Mouse (Mus musculus) activated CD4-positive, CD25-positive, alpha-beta regulatory T cell, adult 4 months (primary cell): ENCODE data around the gene Mlf2. TPM values are rescaled to one million over a fixed set of nuclear protein-coding genes. Genes with fewer than 3 reads are reported as not detected.

Experiments
- ATAC-seq: one replicate; pipeline ENCODE4 v1.8.0; 2017
- polyA plus RNA-seq, 2 experiments: library from polyadenylated mRNA; unstranded; fragments of 100-300 nt; shearing (Covaris generic); gene quantifications; one replicate each; pipeline ENCODE4 v1.2.1; 2017

Gene Mlf2
- polyA plus RNA-seq, 2 experiments from 2014 or later = 46.7 to 70.4 TPM

- ATAC-seq = no peak
Observed at GRCm38 (mm10) chr6:124934670-124935069, 3.5 kb downstream of the Mlf2 start.

GRCm38 (mm10) chr6:124936681-124937080 is 5.5 kb downstream of the Mlf2 start:
- no peak for ATAC-seq

GRCm38 (mm10) chr6:124937493-124937892 is 6.3 kb downstream of the Mlf2 start:
- no peak for ATAC-seq

- ATAC-seq = no peak
Observed at GRCm38 (mm10) chr6:124938554-124938953, 7.4 kb downstream of the Mlf2 start.

GRCm38 (mm10) chr6:124941679-124942078 is 10.5 kb downstream of the Mlf2 start:
- ATAC-seq = no peak

- no peak for ATAC-seq
Observed at GRCm38 (mm10) chr6:124943526-124943925, 12.3 kb downstream of the Mlf2 start.

GRCm38 (mm10) chr6:124953991-124954715 is 23.0 kb downstream of the Mlf2 start:
- no peak for ATAC-seq

GRCm38 (mm10) chr6:124955212-124955611 is 24.0 kb downstream of the Mlf2 start:
- ATAC-seq = no peak

GRCm38 (mm10) chr6:124958127-124958526 is 26.9 kb downstream of the Mlf2 start:
- no peak for ATAC-seq

- ATAC-seq = no peak
Observed at GRCm38 (mm10) chr6:124959960-124960359, 28.8 kb downstream of the Mlf2 start.

GRCm38 (mm10) chr6:124961021-124961420 is 29.8 kb downstream of the Mlf2 start:
- no peak for ATAC-seq

GRCm38 (mm10) chr6:124964638-124965037 is 33.5 kb downstream of the Mlf2 start:
- no peak for ATAC-seq

GRCm38 (mm10) chr6:124965088-124965719 is 34.0 kb downstream of the Mlf2 start, which contains the start of gene Cops7a:
Gene Cops7a, minus strand, starts transcription at chr6:124965538.
- peak; percentile 88 for ATAC-seq

- ATAC-seq = peak; percentile 24
Observed at GRCm38 (mm10) chr6:124965747-124966146, 34.6 kb downstream of the Mlf2 start.

- ATAC-seq = no peak
Observed at GRCm38 (mm10) chr6:124966466-124967118, 35.4 kb downstream of the Mlf2 start.

GRCm38 (mm10) chr6:124967766-124968165 is 36.6 kb downstream of the Mlf2 start:
- no peak for ATAC-seq

Other genes starting within 250 kb of the Mlf2 start
- 100 to 1,000 TPM; 401 to 440 TPM for gene Emg1, start 219.2 kb upstream of the Mlf2 start, polyA plus RNA-seq
- 10 to 100 TPM; 72.2 to 87.3 TPM for gene Phb2, start 219.1 kb upstream of the Mlf2 start, polyA plus RNA-seq
- gene Ptpn6, start 192.7 kb upstream of the Mlf2 start, polyA plus RNA-seq = 100 to 1,000 TPM; 138 to 144 TPM
- gene Grcc10, start 190.0 kb upstream of the Mlf2 start, polyA plus RNA-seq = 100 to 1,000 TPM; 529 to 630 TPM
- not detected for gene Gm45234, start 175.4 kb upstream of the Mlf2 start, polyA plus RNA-seq
- gene Atn1, start 174.9 kb upstream of the Mlf2 start, polyA plus RNA-seq = 1 to 10 TPM; 3.3 to 5.7 TPM
- gene Eno2, start 161.7 kb upstream of the Mlf2 start, polyA plus RNA-seq = 1 to 10 TPM; 4.4 to 4.7 TPM
- gene Lrrc23, start 151.7 kb upstream of the Mlf2 start, polyA plus RNA-seq = under 1 TPM; 0.61 to 0.73 TPM
- gene Spsb2, start 122.7 kb upstream of the Mlf2 start, polyA plus RNA-seq = 1 to 10 TPM; 1.5 to 2.1 TPM
- gene Tpi1, start 117.1 kb upstream of the Mlf2 start, polyA plus RNA-seq = 10 to 100 TPM; 68.9 to 93.3 TPM
- gene Usp5, start 101.9 kb upstream of the Mlf2 start, polyA plus RNA-seq = 10 to 100 TPM; 58.3 to 86.0 TPM
- 10 to 100 TPM; 43.4 to 57.7 TPM for gene Cdca3, start 101.8 kb upstream of the Mlf2 start, polyA plus RNA-seq
- gene Gnb3, start 91.1 kb upstream of the Mlf2 start, polyA plus RNA-seq = under 1 TPM in 1 of 2 experiments, not detected in 1; 0.19 TPM
- gene P3h3, start 73.6 kb upstream of the Mlf2 start, polyA plus RNA-seq = not detected
- gene Gpr162, start 67.4 kb upstream of the Mlf2 start, polyA plus RNA-seq = under 1 TPM in 1 of 2 experiments, not detected in 1; 0.21 TPM
- gene Cd4, start 43.2 kb upstream of the Mlf2 start, polyA plus RNA-seq = 100 to 1,000 TPM; 240 to 401 TPM
- gene Lag3, start 19.7 kb upstream of the Mlf2 start, polyA plus RNA-seq = 10 to 100 TPM; 23.5 to 30.2 TPM
- gene Ptms, start 11.3 kb upstream of the Mlf2 start, polyA plus RNA-seq = 10 to 100 TPM; 12.0 to 12.8 TPM
- 10 to 100 TPM; 45.9 to 51.2 TPM for gene Cops7a, start 34.2 kb downstream of the Mlf2 start, polyA plus RNA-seq
- not detected for gene Pianp, start 65.3 kb downstream of the Mlf2 start, polyA plus RNA-seq
- 1 to 10 TPM; 4.3 to 5.2 TPM for gene Zfp384, start 77.8 kb downstream of the Mlf2 start, polyA plus RNA-seq
- 10 to 100 TPM; 41.5 to 48.1 TPM for gene Ing4, start 108.4 kb downstream of the Mlf2 start, polyA plus RNA-seq
- 1 to 10 TPM; 8.1 to 9.7 TPM for gene Acrbp, start 118.3 kb downstream of the Mlf2 start, polyA plus RNA-seq
- 1 to 10 TPM; 8.6 to 9.5 TPM for gene Lpar5, start 136.5 kb downstream of the Mlf2 start, polyA plus RNA-seq
- 10 to 100 TPM; 49.4 to 66.6 TPM for gene Chd4, start 164.6 kb downstream of the Mlf2 start, polyA plus RNA-seq
- 10 to 100 TPM; 40.6 to 50.3 TPM for gene Nop2, start 200.5 kb downstream of the Mlf2 start, polyA plus RNA-seq
- gene Iffo1, start 213.9 kb downstream of the Mlf2 start, polyA plus RNA-seq = 10 to 100 TPM in 1 of 2 experiments, 1 to 10 TPM in 1; 6.9 to 13.3 TPM
- 100 to 1,000 TPM; 300 to 540 TPM for gene Gapdh, start 235.1 kb downstream of the Mlf2 start, polyA plus RNA-seq